Mouse (Mus musculus) activated CD4-positive, CD25-positive, alpha-beta regulatory T cell, adult 4 months (primary cell): ENCODE data around the gene Slc2a3. TPM values are rescaled to one million over a fixed set of nuclear protein-coding genes. Genes with fewer than 3 reads are reported as not detected.
"Not testable (repeated sequence)": the region's sequence is repeated elsewhere in the genome, so short reads cannot be mapped to it uniquely, and the experiment has no call there.

ENCODE experiments used
- ATAC-seq: one replicate; pipeline ENCODE4 v1.8.0; 2017
- polyA plus RNA-seq, 2 experiments: library from polyadenylated mRNA; unstranded; fragments of 100-300 nt; shearing (Covaris generic); gene quantifications; one replicate each; pipeline ENCODE4 v1.2.1; 2017

Slc2a3 gene
- polyA plus RNA-seq, 2 experiments from 2014 or later, result 64.2 to 69.4 TPM

DNA sequence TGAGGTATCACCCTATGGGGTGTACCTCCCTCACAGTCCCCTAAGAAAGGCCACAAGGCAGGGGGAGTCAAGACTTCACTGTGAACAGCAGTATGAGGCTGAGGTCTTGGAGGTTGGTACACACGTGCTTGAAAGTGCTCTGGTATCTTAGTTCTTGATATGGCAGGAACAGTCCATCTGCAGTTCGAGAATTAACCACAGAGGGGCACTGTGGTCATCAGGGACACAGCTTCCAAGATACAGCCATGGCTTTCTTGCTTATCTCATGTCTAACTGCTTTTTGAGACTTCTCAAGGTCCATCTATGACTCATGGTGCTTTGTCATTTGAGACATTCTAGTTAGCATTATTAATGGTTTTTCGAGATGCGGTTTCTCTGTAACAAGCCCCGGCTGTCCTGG is 3.0 kb upstream of the Slc2a3 start:
- ATAC-seq, result peak; percentile 58

DNA sequence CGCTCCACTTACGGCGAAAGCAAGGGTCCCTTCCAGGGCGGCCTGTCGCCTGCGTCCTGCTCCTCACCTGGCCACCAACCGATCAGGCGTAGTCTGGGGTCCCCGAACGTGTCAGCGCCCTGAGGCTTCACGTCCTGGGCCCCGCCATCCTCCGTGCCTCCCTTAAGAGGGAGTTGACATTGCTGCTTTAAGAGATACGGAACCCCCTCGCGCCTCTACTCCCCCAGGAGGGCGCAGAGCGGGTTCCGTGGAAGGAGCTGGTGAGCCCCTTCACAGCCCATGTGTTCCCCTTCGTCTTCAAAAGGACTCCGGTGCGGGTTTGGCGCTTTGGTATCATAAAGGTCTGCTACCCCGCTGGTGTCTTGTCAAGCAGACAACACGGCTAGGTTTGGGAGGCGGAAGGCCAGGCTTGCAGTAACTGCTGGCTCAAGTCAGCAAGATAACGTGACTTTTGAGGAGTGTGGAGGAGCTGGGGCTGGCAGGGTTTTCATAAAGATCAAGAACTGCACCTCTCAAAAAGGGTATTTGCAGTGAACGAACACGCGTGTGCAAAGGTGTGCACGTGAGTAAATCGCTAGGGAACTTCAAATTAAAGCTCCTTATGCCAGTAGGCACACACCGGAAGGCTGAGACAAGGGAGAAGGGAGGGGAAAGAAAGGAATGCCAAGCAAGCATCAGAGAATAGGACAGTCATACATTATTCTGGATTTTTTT is 518 bp upstream of the Slc2a3 start:
- ATAC-seq, result peak; percentile 73

DNA sequence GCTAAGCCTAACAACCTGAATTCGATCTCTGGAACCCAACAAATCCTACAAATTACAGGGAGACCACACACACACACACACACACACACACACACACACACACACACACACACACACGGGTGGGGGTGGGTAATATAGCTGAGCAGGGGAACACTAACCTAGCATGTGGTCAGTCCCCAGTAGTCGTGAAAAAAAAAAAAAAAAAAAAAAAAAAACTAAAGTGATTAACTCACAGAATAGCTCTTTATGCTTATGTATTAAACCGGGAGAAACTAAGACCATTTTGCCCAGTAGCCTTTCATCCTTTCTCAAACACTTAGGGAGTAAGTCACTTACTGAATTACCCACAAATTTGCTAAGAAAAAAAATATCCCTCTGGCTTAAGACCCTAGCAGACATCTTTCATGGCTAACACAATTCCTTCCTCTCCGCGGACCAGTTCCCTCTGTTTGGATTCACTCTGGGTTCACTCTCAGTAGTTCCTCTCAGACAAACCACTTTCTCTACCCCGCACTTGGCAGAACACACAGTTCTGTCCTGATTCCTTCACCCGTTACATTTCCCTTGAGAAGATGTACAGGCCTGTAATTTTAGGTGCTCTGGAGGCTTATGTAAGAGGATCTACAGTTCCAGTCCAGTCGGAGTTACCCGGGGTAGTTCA is 670 bp downstream of the Slc2a3 start:
- ATAC-seq, result peak; percentile 29

DNA sequence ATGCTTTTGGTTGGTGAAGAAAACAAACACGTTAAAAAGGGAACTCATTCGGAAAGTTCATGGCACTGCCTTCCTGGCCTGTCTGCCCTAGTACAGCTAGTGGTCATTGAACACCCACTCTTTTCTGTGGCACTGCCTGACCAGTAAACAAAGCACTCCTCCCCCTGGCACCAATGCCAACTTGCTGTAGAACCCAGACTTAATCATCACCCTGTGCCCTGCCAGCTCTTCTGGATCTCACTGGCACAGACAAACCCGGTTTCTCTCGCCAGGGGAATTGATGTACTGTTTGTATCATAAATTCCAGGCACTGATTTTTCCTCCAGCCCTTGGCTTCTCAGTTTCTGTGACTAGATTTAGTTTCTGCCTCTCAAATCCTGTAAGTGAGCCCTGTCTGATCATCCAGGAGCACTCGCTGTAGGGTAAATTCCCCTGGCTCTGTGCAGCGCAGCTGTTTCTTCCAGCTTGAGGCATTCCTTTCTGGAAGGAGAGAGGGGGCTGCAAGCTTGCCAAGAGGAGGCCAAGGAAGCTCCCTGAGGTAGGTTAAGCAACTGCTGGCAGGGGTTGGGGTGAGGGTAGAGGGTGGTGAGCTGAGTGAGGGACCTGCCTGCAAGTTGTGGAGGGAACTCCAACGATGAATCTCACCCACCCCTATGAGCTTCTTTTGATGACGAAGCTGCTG is 6.0 kb downstream of the Slc2a3 start:
- no peak for ATAC-seq

DNA sequence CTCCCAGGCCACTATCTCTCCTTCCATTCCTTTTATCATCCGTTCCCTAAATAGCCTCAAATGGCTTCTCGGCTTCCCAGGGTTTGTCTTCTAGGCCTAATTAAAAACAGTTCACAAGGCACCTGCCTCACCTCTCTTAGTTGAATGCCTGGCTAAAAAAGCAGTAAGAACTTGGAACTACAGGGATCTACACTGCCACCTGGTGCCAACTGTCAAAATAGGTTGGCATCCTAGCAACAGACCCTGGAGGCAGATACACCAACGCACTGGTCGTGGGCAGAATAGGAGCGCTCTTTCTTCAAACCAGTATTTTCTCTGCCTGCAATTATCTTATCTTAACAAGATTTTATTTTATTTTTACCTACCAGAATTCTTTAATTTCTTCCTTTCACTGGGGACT is 15.2 kb downstream of the Slc2a3 start:
- peak; percentile 85 for ATAC-seq

DNA sequence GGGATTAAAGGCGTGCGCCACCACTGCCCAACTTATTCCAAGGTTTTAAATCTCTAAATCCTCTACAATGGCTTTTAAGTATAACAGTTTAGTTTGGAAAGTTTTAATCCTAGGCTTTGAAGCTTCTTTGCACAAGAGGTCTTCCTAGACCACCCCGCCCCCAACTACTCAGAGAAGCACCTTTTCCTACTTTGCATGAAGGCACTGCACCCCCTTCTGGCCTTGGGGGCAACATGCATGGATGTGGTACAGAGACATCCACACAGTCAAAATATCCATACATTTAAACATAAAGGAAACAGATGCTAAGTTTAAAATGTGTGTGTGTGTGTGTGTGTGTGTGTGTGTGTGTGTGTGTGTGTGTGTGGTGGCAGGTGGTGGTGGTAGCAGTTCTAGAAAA is 16.6 kb downstream of the Slc2a3 start:
- ATAC-seq, result no peak

DNA sequence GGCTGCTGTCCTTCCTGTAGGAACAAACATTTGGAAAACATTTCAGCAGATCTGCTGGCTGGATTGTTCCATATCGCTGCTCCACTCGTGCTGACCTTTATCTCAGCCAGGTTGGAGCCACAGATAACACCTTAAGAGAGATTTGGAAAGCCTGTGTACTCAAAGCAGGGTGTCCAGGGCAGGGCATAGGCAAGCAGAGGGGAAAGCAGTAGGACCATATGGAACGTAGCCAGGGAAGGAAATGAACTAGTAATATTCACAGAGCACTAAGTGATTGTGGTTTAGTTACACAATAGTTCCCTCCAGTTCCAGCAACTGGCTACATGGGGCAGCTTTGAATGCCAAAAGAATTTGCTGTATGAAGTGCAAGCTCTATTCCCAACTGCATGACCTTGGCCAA is 19.3 kb downstream of the Slc2a3 start:
- ATAC-seq, result no peak

DNA sequence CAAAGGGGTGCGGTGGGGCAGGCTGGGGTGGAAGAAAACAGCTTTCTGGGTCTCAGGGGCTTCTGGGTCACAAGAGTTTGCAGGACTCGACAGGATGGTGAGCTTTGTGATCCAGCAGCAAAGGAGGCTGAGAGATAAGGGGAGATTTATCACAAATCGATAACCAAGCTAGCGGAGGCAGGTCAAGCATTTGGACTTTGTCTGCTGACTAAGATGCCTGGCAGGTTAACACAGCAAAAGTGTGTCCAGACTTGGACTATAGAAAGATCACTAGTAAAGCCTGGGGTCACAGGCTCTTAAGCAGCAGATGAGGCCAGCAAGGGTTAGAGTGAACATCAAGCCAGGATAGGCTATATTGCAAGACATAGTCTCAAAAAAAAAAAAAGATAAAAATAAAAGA is 20.3 kb downstream of the Slc2a3 start:
- no peak for ATAC-seq

DNA sequence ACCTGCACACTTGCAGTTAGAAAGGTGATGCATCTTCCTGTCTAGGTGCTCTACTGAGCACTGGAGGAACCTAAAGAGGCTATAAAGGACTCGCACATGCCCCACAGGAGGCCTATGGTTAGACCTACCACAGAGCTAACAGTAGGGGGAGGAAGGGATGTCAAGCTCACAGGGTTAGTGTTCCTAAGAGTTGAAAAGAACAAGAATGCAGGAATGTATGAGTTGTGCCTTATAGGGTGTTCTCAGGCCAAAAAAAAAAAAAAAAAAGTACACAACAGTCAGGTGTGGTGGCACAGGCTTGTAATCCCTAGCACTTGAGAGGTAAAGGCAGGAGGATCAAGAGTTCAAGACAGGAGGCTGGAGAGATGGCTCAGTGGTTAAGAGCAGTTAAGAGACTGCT is 21.5 kb downstream of the Slc2a3 start:
- ATAC-seq, result no peak

DNA sequence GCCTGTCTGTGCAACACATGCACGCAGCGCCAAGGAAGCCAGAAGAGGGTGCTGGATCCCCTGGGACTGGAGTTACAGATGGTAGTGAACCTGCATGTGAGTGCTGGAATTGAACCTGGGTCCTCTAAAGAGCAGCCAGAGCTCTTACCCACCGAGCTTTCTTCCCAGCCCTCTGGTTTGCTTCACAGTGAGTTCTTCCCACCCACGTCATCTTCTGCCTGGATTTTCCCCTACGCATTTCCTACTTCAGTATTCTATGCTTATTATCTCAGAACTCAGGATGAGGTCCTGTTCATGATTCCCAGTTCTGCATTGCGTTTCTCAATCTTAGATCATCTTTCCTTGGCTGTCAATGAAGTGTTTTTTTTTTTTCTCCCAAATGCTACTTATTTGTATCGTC is 25.4 kb downstream of the Slc2a3 start:
- no peak for ATAC-seq

DNA sequence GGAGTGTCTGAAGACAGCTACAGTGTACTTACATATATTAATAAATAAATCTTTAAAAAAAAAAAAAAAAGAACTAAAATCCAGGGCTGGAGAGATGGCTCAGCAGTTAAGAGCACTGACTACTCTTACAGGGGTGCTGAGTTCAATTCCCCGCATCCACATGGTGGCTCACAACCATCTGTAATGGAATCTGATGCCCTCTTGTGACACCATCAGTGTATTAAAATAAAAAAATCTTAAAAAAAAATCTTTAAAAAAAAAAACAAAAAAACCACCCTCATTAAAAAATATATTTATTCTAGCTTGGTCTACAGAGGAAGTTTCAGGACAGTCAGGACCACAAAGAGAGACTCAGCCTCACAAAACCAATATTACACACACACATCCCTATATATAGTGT is 27.1 kb downstream of the Slc2a3 start:
- ATAC-seq, result no peak

DNA sequence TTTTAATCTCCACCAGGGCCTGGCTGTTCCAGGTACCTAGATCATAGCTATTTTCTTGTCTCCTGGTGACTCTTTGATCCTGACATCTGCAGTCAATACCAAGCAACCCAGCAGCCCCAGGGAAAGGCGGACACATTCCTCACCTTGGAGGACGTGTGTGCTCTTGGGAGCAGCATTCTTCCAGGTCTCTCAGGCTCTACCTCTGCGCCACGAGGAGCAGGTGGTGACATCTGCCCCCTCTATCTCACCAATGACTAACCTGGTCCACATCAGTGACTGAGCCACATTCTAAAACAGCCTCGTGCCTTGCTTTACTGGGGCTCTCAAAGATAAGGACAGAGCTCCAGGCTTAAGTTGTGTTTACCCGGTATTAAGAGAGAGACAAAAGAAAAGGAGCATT is 28.7 kb downstream of the Slc2a3 start:
- no peak for ATAC-seq

DNA sequence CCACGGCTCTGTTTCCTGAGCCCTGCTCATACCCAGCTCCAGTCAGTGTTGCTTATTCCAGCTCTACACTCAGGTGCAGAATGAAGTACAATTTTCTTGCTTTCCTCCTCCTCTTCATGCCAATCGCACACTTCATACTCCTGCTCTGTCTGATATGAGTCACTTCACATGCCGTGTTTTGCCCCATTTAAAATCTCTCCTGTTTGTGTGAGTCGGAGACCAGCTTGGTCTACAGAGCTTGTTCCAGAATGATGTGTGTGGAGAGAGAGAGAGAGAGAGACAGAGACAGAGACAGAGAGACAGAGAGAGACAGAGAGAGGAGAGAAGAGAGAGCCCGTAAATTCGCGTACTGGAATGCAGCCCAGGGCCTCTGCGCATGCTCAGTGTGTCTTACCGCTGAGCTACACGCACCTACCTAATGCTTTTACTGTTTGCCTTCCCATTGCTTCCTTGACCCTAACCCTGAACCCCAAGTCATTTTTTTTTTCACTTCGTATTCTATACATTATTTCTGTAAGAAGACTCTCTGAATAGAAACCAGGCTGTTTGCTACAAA is 30.6 kb downstream of the Slc2a3 start:
- ATAC-seq, result no peak

DNA sequence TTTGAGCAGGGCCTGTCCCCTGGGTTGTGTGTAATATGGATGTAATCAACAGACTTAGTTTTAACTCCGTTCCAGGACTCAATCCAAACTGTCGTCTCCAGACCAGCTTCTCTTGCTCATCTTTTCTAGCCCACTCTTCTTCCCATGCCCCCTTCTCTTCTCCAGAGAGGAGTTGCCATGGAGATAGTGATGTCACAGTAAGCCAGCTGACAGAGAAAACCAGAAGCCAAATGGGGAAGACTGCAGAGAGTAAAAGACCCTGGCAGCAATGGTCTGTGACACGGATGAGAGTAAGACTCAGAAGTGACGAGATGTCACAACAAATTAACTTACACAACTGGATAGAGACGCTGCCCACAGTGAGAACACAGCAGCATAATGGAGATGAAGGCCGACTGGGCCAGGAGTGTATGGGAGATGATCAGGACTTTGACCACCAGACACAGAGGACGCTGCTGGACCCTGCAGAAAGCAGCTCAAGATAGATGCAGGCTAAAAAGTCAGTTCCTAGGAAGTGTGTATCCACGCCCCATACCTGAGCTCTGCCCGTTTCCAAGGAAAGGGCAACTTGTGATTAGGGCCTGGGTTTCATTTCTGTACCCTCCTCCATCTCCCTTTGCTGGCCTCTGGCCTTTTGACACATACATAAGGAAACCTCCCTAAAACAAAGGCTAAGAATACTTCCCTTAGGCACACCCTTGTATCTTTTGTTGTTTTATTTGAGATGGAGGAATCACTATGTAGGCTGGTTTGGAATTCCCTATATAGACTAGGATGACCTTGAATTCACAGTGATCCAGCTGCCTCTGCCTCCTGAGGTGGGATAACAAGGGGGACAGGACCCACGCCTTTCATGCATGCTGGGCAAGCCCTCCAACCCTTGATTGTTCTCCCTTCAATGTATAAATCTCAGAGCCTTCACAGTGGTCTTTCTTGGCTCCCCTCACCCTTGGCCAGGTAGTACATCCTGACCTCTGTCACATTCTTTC is 31.4 kb downstream of the Slc2a3 start:
- no peak for ATAC-seq

DNA sequence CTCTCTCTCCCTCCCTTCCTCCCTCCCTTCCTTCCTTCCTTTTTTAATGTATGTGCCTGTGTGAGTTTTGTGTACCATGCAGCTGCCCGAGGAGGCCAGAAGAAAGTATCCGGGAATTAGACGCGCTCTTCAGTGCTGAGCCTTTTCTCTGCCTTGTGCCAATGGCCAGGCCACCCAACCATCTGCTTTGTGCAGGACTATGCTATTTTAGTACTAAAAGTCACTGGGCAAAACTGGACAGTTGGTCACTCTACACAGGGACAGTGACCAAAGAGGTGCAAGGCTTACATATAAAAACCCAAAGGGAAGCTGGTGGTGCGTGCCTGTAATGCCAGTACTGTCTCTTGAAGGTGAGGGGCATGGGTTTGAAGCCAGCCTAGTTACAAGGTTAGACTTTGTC is 33.2 kb downstream of the Slc2a3 start:
- ATAC-seq, result no peak

DNA sequence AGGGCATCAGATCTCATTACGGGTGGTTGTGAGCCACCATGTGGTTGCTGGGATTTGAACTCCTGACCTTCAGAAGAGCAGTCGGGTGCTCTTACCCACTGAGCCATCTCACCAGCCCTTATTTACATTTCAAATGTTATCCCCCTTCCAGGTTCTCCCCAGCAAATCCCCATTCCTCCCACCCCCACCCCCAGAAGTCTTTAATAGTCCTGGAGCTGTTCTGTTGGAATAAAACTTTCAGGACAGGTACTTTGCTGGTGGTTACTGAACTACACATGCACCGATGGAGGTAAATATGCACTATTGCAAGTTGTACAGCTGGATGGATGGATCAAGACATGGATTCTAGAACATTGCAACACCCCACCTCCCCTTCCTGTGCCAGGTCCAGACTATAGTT is 34.4 kb downstream of the Slc2a3 start:
- not testable (repeated sequence) for ATAC-seq

DNA sequence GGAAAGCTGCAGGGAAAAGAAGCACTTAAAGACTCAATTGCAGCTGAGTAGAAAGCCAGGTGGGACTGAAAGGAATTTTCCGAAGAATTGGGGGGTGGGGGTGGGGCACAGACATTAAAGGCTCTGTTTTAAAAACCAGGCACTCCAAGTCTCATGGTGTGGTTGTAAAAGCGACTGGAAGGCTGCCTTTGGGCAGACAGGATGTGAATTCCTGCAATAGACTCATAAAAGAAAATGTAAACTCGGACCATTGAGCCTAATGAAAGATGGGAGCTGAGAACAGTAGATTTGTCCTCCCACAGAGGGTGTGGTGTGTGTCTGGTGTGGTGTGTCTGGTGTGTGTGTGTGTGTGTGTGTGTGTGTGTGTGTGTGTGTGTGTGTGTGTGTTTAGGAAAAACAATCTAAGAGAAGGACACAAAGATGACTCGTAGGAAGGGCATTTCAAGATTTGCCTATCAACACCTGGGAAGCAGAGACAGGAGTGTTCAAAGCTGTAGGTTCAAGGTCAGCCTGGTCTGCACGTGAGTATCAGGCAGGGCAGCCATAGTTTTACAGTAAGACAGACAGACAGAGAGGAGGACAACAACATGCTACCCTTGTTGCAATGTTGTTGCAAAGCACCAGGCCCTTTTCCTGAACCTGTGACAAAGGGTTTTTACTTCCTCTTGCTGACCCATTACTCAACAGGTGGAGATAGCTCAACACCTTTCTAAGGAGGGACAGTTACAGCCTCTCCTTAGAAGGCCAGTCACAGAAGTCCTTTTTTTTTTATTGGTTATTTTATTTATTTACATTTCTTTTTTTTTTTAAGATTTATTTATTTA is 35.1 kb downstream of the Slc2a3 start:
- ATAC-seq, result no peak

DNA sequence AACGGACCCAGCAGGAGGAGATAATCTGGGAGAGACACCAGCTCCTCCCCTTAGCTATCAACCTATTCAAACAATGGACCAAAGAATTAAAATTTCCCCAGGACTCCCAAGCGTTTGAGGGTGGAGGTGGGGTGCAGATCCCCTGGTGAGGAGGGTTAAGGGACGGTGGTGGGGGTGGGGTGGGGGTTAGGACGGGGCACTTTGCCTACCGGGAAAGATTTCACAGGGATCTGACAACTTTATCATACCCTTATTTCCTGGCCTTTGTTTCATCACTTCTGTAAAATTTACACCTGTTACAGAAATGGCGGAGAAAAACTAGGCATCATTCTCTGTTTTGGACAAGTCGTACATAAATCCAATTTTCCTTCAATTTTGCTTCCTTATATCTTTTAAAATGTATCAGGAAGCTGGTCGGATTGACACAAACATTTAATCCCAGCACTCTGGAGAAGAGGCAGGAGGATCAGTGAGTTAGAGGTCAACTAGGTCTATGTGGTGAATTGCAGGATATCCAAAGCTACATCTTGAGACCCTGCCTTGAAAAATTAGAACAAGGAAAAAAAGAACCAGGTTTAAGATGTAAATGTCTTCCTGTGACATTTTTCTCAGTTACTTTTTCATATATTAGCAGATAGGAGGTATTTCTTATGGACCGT is 36.0 kb downstream of the Slc2a3 start:
- no peak for ATAC-seq

DNA sequence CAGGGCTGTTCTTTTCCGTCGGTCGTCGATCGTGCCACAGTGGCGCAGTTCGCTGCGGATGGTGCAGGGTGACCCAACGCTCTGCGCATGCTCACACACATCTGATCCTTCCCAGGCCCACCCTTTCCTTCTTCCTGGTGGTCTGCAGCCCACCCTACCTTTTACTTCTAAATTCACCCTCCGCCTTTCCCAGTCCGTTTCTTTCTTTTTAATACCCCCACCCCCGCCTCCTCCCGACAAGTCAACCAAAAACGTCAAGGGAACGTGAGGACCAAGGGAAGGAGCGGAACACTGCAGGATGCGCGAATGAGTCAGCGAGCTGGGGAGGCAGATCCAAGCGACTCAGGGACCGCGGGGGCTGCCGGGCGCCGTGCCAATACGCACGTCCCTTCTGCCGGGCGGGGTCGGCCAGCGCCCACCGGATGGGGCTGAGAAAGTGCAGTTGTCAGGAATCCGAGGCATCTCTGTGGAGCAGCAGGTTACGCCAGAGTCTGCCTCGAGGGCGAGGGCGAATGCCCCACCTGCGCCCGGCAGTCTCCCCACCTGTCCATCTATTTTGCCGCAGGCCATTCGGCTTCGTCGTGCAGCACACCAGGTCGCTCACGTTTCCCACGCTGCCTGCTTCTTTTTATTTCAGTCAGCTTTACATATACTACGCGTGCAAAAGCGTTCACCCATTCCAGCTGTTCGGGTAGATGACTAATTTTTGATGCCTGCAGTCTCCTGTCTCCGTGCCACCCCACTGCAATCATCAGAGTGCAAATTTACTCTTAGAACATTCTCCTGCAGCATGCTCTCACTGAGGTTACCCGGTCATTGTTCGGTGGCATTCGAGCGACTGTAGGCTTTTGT is 36.8 kb downstream of the Slc2a3 start:
- peak; percentile 66 for ATAC-seq
